Mouse (Mus musculus): ENCODE measurements at regions not wholly inside any gene's neighbourhood (a gene's known extent, or its start where the extent isn't known, plus 50 kb on each side); places are given as distances from the start of the nearest gene placed in this dataset.
A peak's percentile ranks its signal among the peaks of the same experiment; 100 is the strongest.

- Histone ChIP-seq H3K4me2 (replicated peaks; ENCODE audit: low read depth) (no peak overlapping the region), H3K9ac (ENCODE audit: low read length) (no peak overlapping the region), H3K4me3 (ENCODE audit: low read depth, low read length) (no peak overlapping the region), H3K27me3 (ENCODE audit: control insufficient read depth, insufficient read depth, low read length) (no peaks in the 10 kb centered on the region), H3K4me1 (replicated peaks; ENCODE audit: control insufficient read depth, insufficient read depth) (no peaks in the 10 kb centered on the region), H3K36me3 (ENCODE audit: control insufficient read depth, insufficient read depth, low read length) (no peaks in the 10 kb centered on the region), H3K9me3 (ENCODE audit: control insufficient read depth, low read length) (no peaks in the 10 kb centered on the region), H3K27ac (replicated peaks) (no peak overlapping the region)
- 75% methylated on average over 2 of the region's 2 CpGs for WGBS
- TF ChIP-seq EP300 (optimal IDR thresholded peaks at IDR 0.05), result no peak
- no peak for TF ChIP-seq CTCF (IDR thresholded peaks at IDR 0.05; ENCODE audit: low read depth)
- DNase-seq (ENCODE audit: low spot score) (no peak), ATAC-seq (ENCODE audit: low FRiP score, low TSS enrichment) (no peak)
Observed at GRCm38 (mm10) chr17:54180563-54180962, 118.3 kb downstream of the Slc5a7 start.

GRCm38 (mm10) chr17:54170762-54171161, 128.1 kb downstream of the Slc5a7 start:
- no peak for TF ChIP-seq EP300 (optimal IDR thresholded peaks at IDR 0.05)
- H3K4me1 ChIP-seq (replicated peaks; ENCODE audit: control insufficient read depth, insufficient read depth), result no peaks in the 10 kb centered on the region
- DNase-seq (ENCODE audit: low spot score), result no peak
- no peaks in the 10 kb centered on the region for H3K9me3 ChIP-seq (ENCODE audit: control insufficient read depth, low read length)
- no peaks in the 10 kb centered on the region for H3K36me3 ChIP-seq (ENCODE audit: control insufficient read depth, insufficient read depth, low read length)
- H3K4me2 ChIP-seq (replicated peaks; ENCODE audit: low read depth), result no peak overlapping the region
- no peaks in the 10 kb centered on the region for H3K27me3 ChIP-seq (ENCODE audit: control insufficient read depth, insufficient read depth, low read length)
- no peak overlapping the region for H3K4me3 ChIP-seq (ENCODE audit: low read depth, low read length)
- no peak overlapping the region for H3K27ac ChIP-seq (replicated peaks)
- no peak overlapping the region for H3K9ac ChIP-seq (ENCODE audit: low read length)
- 36% methylated on average over 1 of the region's 1 CpGs for WGBS
- no peak for ATAC-seq (ENCODE audit: low FRiP score, low TSS enrichment)

GRCm38 (mm10) chr17:54168039-54168438, 130.8 kb downstream of the Slc5a7 start:
- H3K27me3 ChIP-seq (ENCODE audit: control insufficient read depth, insufficient read depth, low read length), result no peaks in the 10 kb centered on the region
- no peaks in the 10 kb centered on the region for H3K9me3 ChIP-seq (ENCODE audit: control insufficient read depth, low read length)
- H3K4me1 ChIP-seq (replicated peaks; ENCODE audit: control insufficient read depth, insufficient read depth), result no peaks in the 10 kb centered on the region
- no peak for ATAC-seq (ENCODE audit: low FRiP score, low TSS enrichment)
- no peak overlapping the region for H3K27ac ChIP-seq (replicated peaks)
- WGBS, result 56% methylated on average over 1 of the region's 1 CpGs
- no peaks in the 10 kb centered on the region for H3K36me3 ChIP-seq (ENCODE audit: control insufficient read depth, insufficient read depth, low read length)
- no peak overlapping the region for H3K9ac ChIP-seq (ENCODE audit: low read length)
- no peak for TF ChIP-seq EP300 (optimal IDR thresholded peaks at IDR 0.05)
- TF ChIP-seq CTCF (IDR thresholded peaks at IDR 0.05; ENCODE audit: low read depth), result no peak
- no peak overlapping the region for H3K4me2 ChIP-seq (replicated peaks; ENCODE audit: low read depth)
- H3K4me3 ChIP-seq (ENCODE audit: low read depth, low read length), result no peak overlapping the region
- no peak for DNase-seq (ENCODE audit: low spot score)

- no peak overlapping the region for H3K4me2 ChIP-seq (replicated peaks; ENCODE audit: low read depth)
- H3K36me3 ChIP-seq (ENCODE audit: control insufficient read depth, insufficient read depth, low read length), result no peaks in the 10 kb centered on the region
- H3K4me1 ChIP-seq (replicated peaks; ENCODE audit: control insufficient read depth, insufficient read depth), result no peaks in the 10 kb centered on the region
- H3K9me3 ChIP-seq (ENCODE audit: control insufficient read depth, low read length), result no peaks in the 10 kb centered on the region
- 53% methylated on average over 2 of the region's 2 CpGs for WGBS
- TF ChIP-seq CTCF (IDR thresholded peaks at IDR 0.05; ENCODE audit: low read depth) (no peak), EP300 (optimal IDR thresholded peaks at IDR 0.05) (no peak)
- DNase-seq (ENCODE audit: low spot score) (no peak), ATAC-seq (ENCODE audit: low FRiP score, low TSS enrichment) (no peak)
- no peak overlapping the region for H3K9ac ChIP-seq (ENCODE audit: low read length)
- H3K27me3 ChIP-seq (ENCODE audit: control insufficient read depth, insufficient read depth, low read length), result no peaks in the 10 kb centered on the region
- H3K4me3 ChIP-seq (ENCODE audit: low read depth, low read length), result no peak overlapping the region
- H3K27ac ChIP-seq (replicated peaks), result no peak overlapping the region
Observed at GRCm38 (mm10) chr17:54162383-54162782, 136.5 kb downstream of the Slc5a7 start.

GRCm38 (mm10) chr17:54158753-54159152, 140.1 kb downstream of the Slc5a7 start:
- no peaks in the 10 kb centered on the region for H3K27me3 ChIP-seq (ENCODE audit: control insufficient read depth, insufficient read depth, low read length)
- DNase-seq (ENCODE audit: low spot score), result no peak
- H3K4me3 ChIP-seq (ENCODE audit: low read depth, low read length), result no peak overlapping the region
- H3K9me3 ChIP-seq (ENCODE audit: control insufficient read depth, low read length), result no peaks in the 10 kb centered on the region
- H3K4me1 ChIP-seq (replicated peaks; ENCODE audit: control insufficient read depth, insufficient read depth), result no peaks in the 10 kb centered on the region
- peak; percentile 41 for TF ChIP-seq EP300 (optimal IDR thresholded peaks at IDR 0.05)
- TF ChIP-seq CTCF (IDR thresholded peaks at IDR 0.05; ENCODE audit: low read depth), result no peak
- no peaks in the 10 kb centered on the region for H3K36me3 ChIP-seq (ENCODE audit: control insufficient read depth, insufficient read depth, low read length)
- WGBS, result 19% methylated on average over 4 of the region's 4 CpGs
- H3K27ac ChIP-seq (replicated peaks), result no peak overlapping the region
- no peak overlapping the region for H3K4me2 ChIP-seq (replicated peaks; ENCODE audit: low read depth)
- H3K9ac ChIP-seq (ENCODE audit: low read length), result no peak overlapping the region
- ATAC-seq (ENCODE audit: low FRiP score, low TSS enrichment), result peak; percentile 38; the same call in 1 of the 2 replicates

- no peak overlapping the region for H3K9ac ChIP-seq (ENCODE audit: low read length)
- 59% methylated on average over 1 of the region's 1 CpGs for WGBS
- no peak for TF ChIP-seq EP300 (optimal IDR thresholded peaks at IDR 0.05)
- no peak for TF ChIP-seq CTCF (IDR thresholded peaks at IDR 0.05; ENCODE audit: low read depth)
- H3K4me3 ChIP-seq (ENCODE audit: low read depth, low read length), result no peak overlapping the region
- no peak overlapping the region for H3K27ac ChIP-seq (replicated peaks)
- H3K9me3 ChIP-seq (ENCODE audit: control insufficient read depth, low read length), result no peaks in the 10 kb centered on the region
- no peaks in the 10 kb centered on the region for H3K27me3 ChIP-seq (ENCODE audit: control insufficient read depth, insufficient read depth, low read length)
- ATAC-seq (ENCODE audit: low FRiP score, low TSS enrichment) (no peak), DNase-seq (ENCODE audit: low spot score) (no peak)
- H3K4me1 ChIP-seq (replicated peaks; ENCODE audit: control insufficient read depth, insufficient read depth), result no peaks in the 10 kb centered on the region
- no peaks in the 10 kb centered on the region for H3K36me3 ChIP-seq (ENCODE audit: control insufficient read depth, insufficient read depth, low read length)
- H3K4me2 ChIP-seq (replicated peaks; ENCODE audit: low read depth), result no peak overlapping the region
Observed at GRCm38 (mm10) chr17:54158330-54158729, 140.5 kb downstream of the Slc5a7 start.
